Mouse (Mus musculus): ENCODE results near the gene Dhx32.

DNA sequence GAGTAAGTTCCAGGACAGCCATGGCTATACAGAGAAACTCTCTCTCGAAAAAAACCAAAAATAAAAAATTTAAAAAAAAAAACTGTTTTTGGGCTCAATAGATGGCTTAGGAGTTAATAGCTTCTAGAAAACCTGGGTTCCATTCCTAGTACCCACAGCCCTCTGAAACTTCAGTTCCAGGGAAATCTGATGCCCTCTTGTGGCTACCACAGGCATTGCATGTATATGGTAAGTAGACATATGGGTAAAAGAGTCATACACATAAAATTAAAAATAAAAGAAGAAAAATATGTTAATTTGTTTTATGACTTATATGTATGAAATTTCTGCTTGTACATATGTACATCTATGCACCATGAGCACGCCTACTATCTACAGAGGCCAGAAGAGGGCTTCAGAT, 42.1 kb upstream of the Dhx32 start:
- TF ChIP-seq GATA1 (IDR thresholded peaks at IDR 0.05; ENCODE audit: borderline replicate concordance, low read length) (no peak), FLI1 (IDR thresholded peaks at IDR 0.05; ENCODE audit: low read length) (no peak)
